Mouse (Mus musculus) E14TG2a.4 (cell line): ENCODE results near the gene Zfhx2.

Source experiments
- H3K27me3 ChIP-seq: 2 replicates; pipeline ENCODE4 v1.6.1; 2014; ENCODE audit warnings: low read length, control low read depth; ENCODE audit not compliant: insufficient read depth
- H3K36me3 ChIP-seq: 2 replicates; pipeline ENCODE4 v1.6.1; 2014; ENCODE audit warnings: low read length, control low read depth; ENCODE audit not compliant: insufficient read depth
- H3K4me1 ChIP-seq: replicated peaks from 2 replicates; pipeline ENCODE4 v1.6.1; 2014; ENCODE audit warnings: low read depth, low read length, control low read depth
- H3K4me3 ChIP-seq: replicated peaks from 2 replicates; pipeline ENCODE4 v1.5.1; 2014; ENCODE audit warnings: mild to moderate bottlenecking, low read length
- H3K9me3 ChIP-seq: 2 replicates; pipeline ENCODE4 v1.6.1; 2014; ENCODE audit warnings: low read length, control low read depth
- CTCF ChIP-seq: conservative IDR thresholded peaks from 2 replicates; pipeline ENCODE4 v1.5.1; 2014; ENCODE audit warnings: low read length
- NANOG ChIP-seq: IDR thresholded peaks from 2 replicates; pipeline ENCODE4 v1.6.1; 2014; ENCODE audit warnings: borderline replicate concordance, low read length, mixed read lengths
- POU5F1 ChIP-seq: IDR thresholded peaks from 2 replicates; pipeline ENCODE4 v1.6.1; 2014; ENCODE audit warnings: low read length, borderline replicate concordance

Gene Zfhx2

DNA sequence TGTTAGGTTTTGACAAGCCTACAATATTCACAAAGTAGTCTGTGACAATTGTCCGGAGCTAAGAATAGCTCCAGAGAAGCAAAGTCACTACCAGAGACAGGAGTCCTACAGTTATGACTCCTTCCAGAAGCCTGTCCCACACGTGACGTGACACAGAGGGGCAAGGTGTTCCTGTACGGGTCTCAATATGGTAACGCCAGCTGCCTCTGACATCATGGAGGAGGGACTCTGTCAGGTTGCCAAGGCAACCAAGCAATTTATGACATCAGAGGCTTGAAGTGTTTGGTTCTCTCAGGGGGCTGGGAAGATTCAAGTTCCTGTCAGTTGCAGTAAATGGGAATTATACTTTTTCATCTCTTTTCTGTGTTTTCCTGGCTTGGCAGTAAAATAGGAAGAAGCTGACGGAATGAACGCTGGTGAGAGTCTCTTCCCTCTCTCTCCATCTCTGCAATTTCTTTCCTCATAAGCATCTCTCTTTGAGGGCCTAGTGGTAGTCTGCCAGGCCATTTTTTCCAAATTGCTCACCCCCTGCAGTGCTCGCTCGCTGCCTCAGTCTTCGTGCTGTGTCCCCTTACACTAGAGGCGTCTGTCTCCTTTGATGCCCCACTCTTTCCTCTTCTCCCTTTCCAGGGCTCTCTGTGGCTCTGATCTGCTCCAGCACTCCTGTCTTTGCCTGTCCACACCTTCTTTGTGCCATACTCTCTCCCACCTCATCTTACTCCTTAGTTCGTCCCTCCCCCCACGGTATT lies 2.8 kb downstream of the Zfhx2 start:
- H3K9me3 ChIP-seq: no peaks in the 10 kb centered on the region
- peaks cover 14% of the 10 kb centered on the region; the same call in 1 of the 2 replicates for H3K36me3 ChIP-seq
- no peaks in the 10 kb centered on the region for H3K27me3 ChIP-seq
- TF ChIP-seq POU5F1: no peak
- TF ChIP-seq NANOG: no peak
- TF ChIP-seq CTCF: no peak
- peaks cover 88% of the 10 kb centered on the region for H3K4me1 ChIP-seq
- H3K4me3 ChIP-seq: 0 out of 2 replicates have a peak overlapping the region, but pooled peaks have one; percentile 94

DNA sequence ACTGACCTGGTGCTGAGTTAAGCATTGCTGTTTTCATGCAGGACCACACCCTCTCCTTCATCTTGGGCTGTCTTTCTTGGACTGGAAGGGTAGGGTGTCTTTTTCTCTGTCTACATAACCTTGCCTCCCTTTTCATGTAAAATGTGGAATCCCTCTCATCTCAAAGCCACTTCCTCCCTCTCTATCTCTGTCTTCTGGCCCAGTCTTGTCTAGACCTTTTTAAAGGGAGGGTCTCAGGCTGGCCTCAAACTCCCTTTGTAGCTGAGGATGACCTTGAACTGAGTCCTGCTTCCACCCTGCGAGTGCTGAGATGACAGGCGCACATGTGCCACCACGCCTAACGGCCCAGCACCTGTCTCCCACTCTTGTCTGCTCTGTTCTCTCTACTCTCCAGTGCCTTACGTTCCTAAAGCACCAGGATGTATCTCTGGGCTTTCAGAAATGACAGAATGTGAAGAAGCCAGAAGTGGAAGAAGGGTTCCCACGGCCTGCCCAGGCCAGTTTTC lies 6.1 kb downstream of the Zfhx2 start:
- Histone ChIP-seq H3K4me3 (peak overlapping the region; percentile 54), H3K9me3 (no peaks in the 10 kb centered on the region), H3K4me1 (peaks cover 99% of the 10 kb centered on the region), H3K27me3 (no peaks in the 10 kb centered on the region), H3K36me3 (peaks cover 44% of the 10 kb centered on the region)
- TF ChIP-seq POU5F1 (peak; percentile 58; the same call in 1 of the 2 replicates), CTCF (no peak), NANOG (peak; percentile 47; the same call in 1 of the 2 replicates)

DNA sequence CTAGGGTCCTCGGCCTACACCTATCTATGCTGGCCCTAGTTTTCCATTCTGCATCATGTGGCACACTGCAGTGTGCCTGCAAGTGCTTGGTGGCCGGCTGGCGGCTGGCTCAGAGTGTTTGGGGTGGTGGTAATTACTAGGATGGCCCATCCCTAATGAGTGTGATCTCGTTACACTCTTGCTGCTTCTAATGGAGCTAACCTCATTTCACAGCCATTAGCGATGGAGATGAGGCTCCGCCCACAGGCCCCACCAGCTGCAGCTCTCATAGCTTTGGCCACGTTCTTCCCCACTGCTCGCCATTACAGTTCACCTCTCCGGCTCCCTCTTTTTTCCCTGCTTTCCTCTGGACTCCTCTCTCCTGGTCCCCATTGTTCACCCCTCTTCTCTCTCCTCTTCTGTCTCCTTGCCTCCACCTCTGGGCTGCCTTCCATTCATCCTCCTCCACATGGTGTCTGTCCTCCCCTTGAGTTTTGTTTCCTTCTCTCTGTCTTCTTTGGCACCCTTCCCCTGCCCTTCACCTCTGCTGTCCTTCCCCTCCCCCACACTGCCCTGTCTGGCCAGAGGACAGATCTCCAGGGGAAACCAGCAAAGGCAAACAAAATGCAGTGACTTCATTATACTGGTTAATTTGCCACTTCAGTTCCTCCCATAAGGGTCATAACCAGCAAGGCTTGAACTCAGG lies 6.7 kb downstream of the Zfhx2 start:
- TF ChIP-seq CTCF (no peak), NANOG (no peak), POU5F1 (no peak)
- no peaks in the 10 kb centered on the region for H3K27me3 ChIP-seq
- H3K4me1 ChIP-seq: peaks cover 99% of the 10 kb centered on the region
- peaks cover 43% of the 10 kb centered on the region for H3K36me3 ChIP-seq
- H3K4me3 ChIP-seq: peak overlapping the region; percentile 54
- H3K9me3 ChIP-seq: no peaks in the 10 kb centered on the region

DNA sequence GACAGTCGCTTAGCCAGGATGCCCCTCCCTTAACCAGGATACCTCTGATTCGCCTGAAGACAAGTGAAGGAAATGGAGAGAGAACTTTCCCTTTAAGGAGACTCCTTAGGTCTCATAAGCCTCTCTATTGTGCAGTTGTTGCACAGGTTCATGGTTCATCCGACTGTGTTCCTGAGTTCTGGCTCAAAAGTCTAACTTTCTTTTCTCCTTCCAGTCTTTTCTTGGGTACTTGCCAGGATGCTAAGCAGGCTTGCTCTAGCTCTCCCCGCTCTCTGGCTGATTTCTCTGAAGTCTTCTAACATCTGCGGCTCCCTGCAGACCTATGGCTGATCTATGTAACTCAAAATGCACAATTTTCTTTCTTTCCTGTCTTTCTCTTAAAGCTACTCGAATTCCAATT lies 8.6 kb downstream of the Zfhx2 start:
- Histone ChIP-seq H3K9me3 (no peaks in the 10 kb centered on the region), H3K27me3 (no peaks in the 10 kb centered on the region), H3K36me3 (peaks cover 34% of the 10 kb centered on the region), H3K4me3 (peak overlapping the region; percentile 33), H3K4me1 (peaks cover 99% of the 10 kb centered on the region)
- TF ChIP-seq NANOG (no peak), POU5F1 (no peak), CTCF (no peak)

DNA sequence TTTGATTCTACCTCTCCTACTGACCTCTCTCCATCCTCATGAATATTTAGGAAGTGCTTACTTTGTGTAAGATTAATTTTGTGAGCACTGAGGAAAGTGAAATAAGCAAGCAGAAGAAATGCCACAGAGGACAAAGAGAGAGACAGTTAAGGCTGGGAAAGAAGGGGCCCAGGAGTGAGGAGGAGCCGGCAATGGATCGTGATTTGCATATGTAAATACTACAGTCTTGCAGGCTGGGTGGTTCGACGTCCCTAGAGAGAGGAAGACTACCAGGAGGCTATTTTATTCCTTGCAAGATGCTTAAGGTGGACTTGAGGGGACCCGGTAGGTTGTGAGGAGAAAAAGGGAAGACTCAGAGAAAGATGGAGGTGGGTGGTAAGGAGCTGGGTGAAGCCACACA lies 11.0 kb downstream of the Zfhx2 start:
- TF ChIP-seq CTCF (no peak), POU5F1 (peak; percentile 55; the same call in 1 of the 2 replicates), NANOG (no peak)
- Histone ChIP-seq H3K4me3 (peak overlapping the region; percentile 74), H3K27me3 (no peaks in the 10 kb centered on the region), H3K36me3 (peaks cover 30% of the 10 kb centered on the region), H3K9me3 (no peaks in the 10 kb centered on the region), H3K4me1 (peaks cover 99% of the 10 kb centered on the region)

DNA sequence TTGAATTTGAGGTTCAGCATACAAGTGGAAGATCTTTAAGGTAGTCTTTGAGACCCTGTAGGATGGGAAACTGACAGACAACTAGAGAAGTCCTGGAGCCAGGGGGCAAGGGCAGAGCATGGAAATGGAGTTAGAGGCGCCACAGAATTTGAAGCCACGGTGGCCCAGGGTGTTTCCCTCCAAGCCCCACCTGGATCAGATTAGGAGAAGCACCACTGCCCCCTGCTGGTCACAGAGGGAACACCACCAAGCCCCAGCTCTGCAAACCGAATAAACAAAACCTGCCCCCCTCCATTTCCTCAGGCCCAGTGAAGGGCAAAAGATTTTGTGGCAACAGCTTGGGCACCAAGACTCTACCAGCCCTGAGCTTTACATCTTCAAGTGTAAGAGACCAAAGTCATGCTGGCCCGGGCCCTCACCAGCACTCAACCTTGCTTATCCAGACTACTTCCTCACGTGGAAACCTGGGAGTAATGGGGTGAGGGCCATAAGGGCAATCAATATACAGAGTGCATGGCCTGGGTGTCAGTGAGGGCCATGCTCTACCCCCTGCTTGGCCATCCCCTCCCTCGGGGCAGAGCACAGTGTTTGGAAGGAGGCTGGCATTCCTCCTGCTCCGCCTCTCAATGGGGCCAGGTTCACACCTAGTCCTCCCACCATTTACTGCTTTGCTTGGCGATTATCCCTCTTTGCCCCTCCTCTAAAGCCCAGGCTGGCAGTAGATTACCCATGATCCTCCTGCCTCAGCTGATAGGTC lies 12.7 kb downstream of the Zfhx2 start:
- H3K4me1 ChIP-seq: peaks cover 100% of the 10 kb centered on the region
- no peaks in the 10 kb centered on the region for H3K27me3 ChIP-seq
- peaks cover 42% of the 10 kb centered on the region for H3K36me3 ChIP-seq
- peak overlapping the region; percentile 74 for H3K4me3 ChIP-seq
- peak; percentile 98 for TF ChIP-seq CTCF
- TF ChIP-seq POU5F1: no peak
- H3K9me3 ChIP-seq: no peaks in the 10 kb centered on the region

DNA sequence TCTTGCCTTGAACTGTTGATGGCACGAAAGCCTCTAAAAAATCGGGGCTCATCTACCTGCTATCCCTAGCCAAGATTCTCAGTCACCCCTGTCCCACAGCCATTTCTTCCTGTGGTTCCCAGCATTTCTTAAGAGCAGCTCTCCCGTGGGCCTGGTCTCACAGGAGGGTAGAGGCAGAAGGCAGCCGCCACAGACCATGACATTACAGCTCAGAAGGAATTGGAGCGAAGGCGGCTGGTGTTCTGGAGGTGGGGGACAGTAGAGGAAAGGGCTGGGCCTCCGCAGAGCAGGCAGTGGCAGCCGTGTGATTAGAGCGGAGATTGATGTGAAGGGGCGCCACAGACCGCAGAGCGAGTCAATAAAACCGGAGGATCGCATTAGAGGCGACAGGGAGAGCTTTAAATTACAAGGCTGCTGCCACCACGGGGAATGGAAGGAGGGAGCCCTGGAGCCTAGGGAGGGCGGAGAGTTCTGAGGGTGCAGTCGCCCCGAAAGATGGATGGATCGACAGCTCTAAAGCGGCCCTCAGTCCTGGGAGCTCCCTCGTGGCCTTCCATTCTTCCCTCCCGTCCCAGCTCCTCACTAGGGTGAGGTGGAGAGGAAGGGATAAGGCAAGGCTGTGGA lies 13.6 kb downstream of the Zfhx2 start:
- TF ChIP-seq POU5F1 (no peak), CTCF (no peak), NANOG (no peak)
- Histone ChIP-seq H3K4me3 (peak overlapping the region; percentile 74), H3K36me3 (peaks cover 44% of the 10 kb centered on the region), H3K9me3 (no peaks in the 10 kb centered on the region), H3K4me1 (peaks cover 100% of the 10 kb centered on the region), H3K27me3 (no peaks in the 10 kb centered on the region)
